Mouse (Mus musculus): ENCODE data around the gene Nt5c3.

DNA sequence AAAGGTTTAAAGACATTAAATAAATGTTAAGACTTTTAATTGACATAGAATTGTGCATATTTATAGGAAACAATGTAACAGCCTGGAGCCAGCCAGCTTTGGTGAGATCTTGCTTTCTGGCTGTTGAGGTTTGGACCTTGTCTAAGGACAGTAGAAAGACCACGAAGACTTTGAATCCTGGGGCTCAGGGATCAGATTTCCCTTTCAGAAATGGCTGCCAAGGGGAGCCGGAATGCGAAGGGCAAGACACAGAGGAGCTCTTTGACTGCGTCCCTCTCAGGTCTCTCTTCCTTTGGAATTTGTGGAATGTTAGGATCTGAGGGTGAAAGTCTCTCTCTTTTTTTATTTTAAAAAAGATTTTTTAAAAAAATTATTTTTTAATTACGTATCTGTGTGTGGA lies 89.0 kb downstream of the Nt5c3 start:
- TF ChIP-seq CTCF (IDR thresholded peaks at IDR 0.05; ENCODE audit: insufficient read depth, low read depth, low read length) (no peak), POLR2A (IDR thresholded peaks at IDR 0.05; ENCODE audit: insufficient read depth, low read depth, low read length) (no peak)

Data from olfactory bulb, adult 2 months (tissue).